Mouse (Mus musculus) megakaryocyte-erythroid progenitor cell, adult 5-6 weeks (primary cell): ENCODE data around the gene Tbc1d7. TPM values are rescaled to one million over a fixed set of nuclear protein-coding genes. Genes with fewer than 3 reads are reported as not detected.

Experiments used
- total RNA-seq, 2 experiments: library from RNA; stranded (forward) in 1 of 2; stranded (reverse) in 1 of 2; fragments of 200-1000, 215-1000 nt in 1 of 2; fragments of >200 nt in 1 of 2; fragmentation: Nextera tagmentation in 1 of 2; gene quantifications; 2 replicates each; pipeline ENCODE4 v1.2.3; 2014 to 2017

Gene Tbc1d7
- total RNA-seq, 2 experiments from 2014 or later, result 5.1 to 21.3 TPM

Other genes with a start within 250 kb of the Tbc1d7 start
- 1.2 and 1.6 TPM in 2 replicates for gene Gfod1, start 132.7 kb upstream of the Tbc1d7 start, total RNA-seq (2014; fragmentation: Nextera tagmentation)
- 0.42 and 2.9 TPM in 2 replicates for gene Gfod1, start 132.7 kb upstream of the Tbc1d7 start, total RNA-seq (2017)
- 4.3 and 12.8 TPM in 2 replicates for gene Sirt5, start 194.0 kb upstream of the Tbc1d7 start, total RNA-seq (2014; fragmentation: Nextera tagmentation)
- 5.8 and 6.2 TPM in 2 replicates for gene Sirt5, start 194.0 kb upstream of the Tbc1d7 start, total RNA-seq (2017)
- gene Nol7, start 226.9 kb upstream of the Tbc1d7 start, total RNA-seq (2014; fragmentation: Nextera tagmentation), result 182 and 212 TPM in 2 replicates
- gene Nol7, start 226.9 kb upstream of the Tbc1d7 start, total RNA-seq (2017), result 282 and 379 TPM in 2 replicates